Mouse (Mus musculus): ENCODE data around the gene Gm26602. TPM values are rescaled to one million over a fixed set of nuclear protein-coding genes. Genes with fewer than 3 reads are reported as not detected.

Gene Gm26602
- polyA plus RNA-seq, 1 experiment: 0.21 TPM

DNA sequence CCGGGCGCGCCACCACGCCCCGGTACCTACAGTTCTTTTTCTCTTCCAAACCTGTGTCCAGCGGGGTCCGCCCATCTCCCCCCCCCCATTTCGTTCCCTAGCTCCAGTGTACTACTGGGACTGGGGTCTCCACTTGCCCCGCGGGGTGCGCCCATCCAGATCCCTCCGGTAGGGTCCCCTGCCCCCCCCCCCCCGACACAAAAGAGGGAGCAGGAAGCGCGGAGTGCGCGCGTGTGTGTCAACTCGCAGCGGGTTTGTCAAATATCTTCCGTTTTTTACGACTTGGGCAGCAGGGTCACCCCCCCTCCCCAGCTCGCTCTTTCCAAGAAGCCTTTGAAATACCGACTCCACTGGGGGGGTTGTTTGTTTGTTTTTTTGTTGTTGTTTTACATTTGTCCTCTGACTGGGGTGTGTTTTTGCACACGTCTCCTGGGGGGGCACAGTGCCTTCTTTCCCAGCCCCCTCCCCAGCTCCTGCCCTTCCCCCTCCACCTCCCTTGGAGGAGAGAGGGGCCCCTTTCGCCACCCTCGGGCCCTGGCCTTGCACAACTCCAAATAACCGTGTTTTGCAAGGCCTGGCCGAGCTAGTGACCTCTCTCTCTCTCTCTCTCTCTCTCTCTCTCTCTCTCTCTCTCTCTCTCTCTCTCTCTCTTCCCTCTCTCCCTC is 17.5 kb downstream of the Gm26602 start:
- Histone ChIP-seq H3K36me3 (ENCODE audit: control insufficient read depth) (peaks cover 28% of the 10 kb centered on the region), H3K9me3 (ENCODE audit: control insufficient read depth, low read length) (no peaks in the 10 kb centered on the region), H3K4me3 (replicated peaks) (peak overlapping the region; percentile 82), H3K4me1 (ENCODE audit: control insufficient read depth) (peaks cover 53% of the 10 kb centered on the region), H3K27me3 (ENCODE audit: control insufficient read depth) (peaks cover 8% of the 10 kb centered on the region)
- TF ChIP-seq GATA1 (IDR thresholded peaks at IDR 0.05; ENCODE audit: low read length) (no peak), TAL1 (IDR thresholded peaks at IDR 0.05; ENCODE audit: low read length) (no peak)

GRCm38 (mm10) chr10:79928907-79929701 is 18.4 kb downstream of the Gm26602 start:
- peak overlapping the region; percentile 39 for H3K4me3 ChIP-seq (replicated peaks)
- H3K27me3 ChIP-seq (ENCODE audit: control insufficient read depth): peaks cover 1% of the 10 kb centered on the region; the same call in 1 of the 2 replicates
- peaks cover 36% of the 10 kb centered on the region for H3K36me3 ChIP-seq (ENCODE audit: control insufficient read depth)
- no peaks in the 10 kb centered on the region for H3K9me3 ChIP-seq (ENCODE audit: control insufficient read depth, low read length)
- H3K4me1 ChIP-seq (ENCODE audit: control insufficient read depth): peaks cover 56% of the 10 kb centered on the region
- TF ChIP-seq GATA1 (IDR thresholded peaks at IDR 0.05; ENCODE audit: low read length): no peak
- TF ChIP-seq TAL1 (IDR thresholded peaks at IDR 0.05; ENCODE audit: low read length): no peak

GRCm38 (mm10) chr10:79929967-79930825 is 19.5 kb downstream of the Gm26602 start:
- TF ChIP-seq TAL1 (IDR thresholded peaks at IDR 0.05; ENCODE audit: low read length) (no peak), GATA1 (IDR thresholded peaks at IDR 0.05; ENCODE audit: low read length) (no peak)
- H3K27me3 ChIP-seq (ENCODE audit: control insufficient read depth): no peaks in the 10 kb centered on the region
- no peaks in the 10 kb centered on the region for H3K9me3 ChIP-seq (ENCODE audit: control insufficient read depth, low read length)
- peaks cover 56% of the 10 kb centered on the region for H3K4me1 ChIP-seq (ENCODE audit: control insufficient read depth)
- peaks cover 41% of the 10 kb centered on the region for H3K36me3 ChIP-seq (ENCODE audit: control insufficient read depth)
- peak overlapping the region; percentile 30 for H3K4me3 ChIP-seq (replicated peaks)

DNA sequence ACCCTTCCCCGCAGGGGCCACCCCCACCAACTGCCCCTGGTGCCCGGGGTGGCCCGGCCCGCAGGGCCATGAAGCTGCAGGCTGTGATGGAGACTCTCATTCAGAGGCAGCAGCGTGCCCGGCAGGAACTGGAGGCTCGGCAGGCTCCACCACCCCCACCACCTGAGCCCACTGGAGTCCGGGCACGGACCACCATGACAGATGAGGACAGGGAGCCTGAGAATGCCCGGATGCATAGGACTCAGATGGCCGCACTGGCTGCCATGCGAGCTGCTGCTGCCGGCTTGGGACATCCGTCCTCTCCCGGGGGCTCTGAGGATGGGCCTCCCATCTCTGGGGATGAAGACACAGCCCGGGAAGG is 20.1 kb downstream of the Gm26602 start:
- Histone ChIP-seq H3K36me3 (ENCODE audit: control insufficient read depth) (peaks cover 45% of the 10 kb centered on the region), H3K4me3 (replicated peaks) (no peak overlapping the region), H3K4me1 (ENCODE audit: control insufficient read depth) (peaks cover 53% of the 10 kb centered on the region), H3K27me3 (ENCODE audit: control insufficient read depth) (no peaks in the 10 kb centered on the region), H3K9me3 (ENCODE audit: control insufficient read depth, low read length) (no peaks in the 10 kb centered on the region)
- no peak for TF ChIP-seq GATA1 (IDR thresholded peaks at IDR 0.05; ENCODE audit: low read length)
- no peak for TF ChIP-seq TAL1 (IDR thresholded peaks at IDR 0.05; ENCODE audit: low read length)

DNA sequence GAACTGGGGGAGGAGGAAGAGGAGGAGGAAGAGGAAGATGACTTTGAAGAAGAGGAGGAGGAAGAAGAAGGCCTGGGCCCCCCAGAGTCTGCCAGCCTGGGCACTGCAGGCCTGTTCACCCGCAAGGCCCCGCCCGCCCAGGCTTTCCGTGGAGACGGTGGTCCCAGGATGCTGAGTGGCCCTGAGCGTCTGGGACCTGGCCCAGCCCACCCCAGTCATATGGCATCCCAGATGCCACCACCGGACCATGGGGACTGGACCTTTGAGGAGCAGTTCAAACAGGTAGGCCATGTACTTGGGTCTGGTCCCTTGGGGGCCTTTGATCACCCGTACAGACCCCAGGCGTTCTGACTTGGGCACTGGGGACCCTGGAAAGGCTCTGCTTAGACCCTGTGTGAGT is 21.1 kb downstream of the Gm26602 start:
- Histone ChIP-seq H3K9me3 (ENCODE audit: control insufficient read depth, low read length) (no peaks in the 10 kb centered on the region), H3K36me3 (ENCODE audit: control insufficient read depth) (peaks cover 45% of the 10 kb centered on the region), H3K4me1 (ENCODE audit: control insufficient read depth) (peaks cover 49% of the 10 kb centered on the region), H3K27me3 (ENCODE audit: control insufficient read depth) (no peaks in the 10 kb centered on the region), H3K4me3 (replicated peaks) (no peak overlapping the region)
- TF ChIP-seq GATA1 (IDR thresholded peaks at IDR 0.05; ENCODE audit: low read length): no peak
- TF ChIP-seq TAL1 (IDR thresholded peaks at IDR 0.05; ENCODE audit: low read length): no peak

GRCm38 (mm10) chr10:79932736-79933135 is 22.1 kb downstream of the Gm26602 start:
- no peaks in the 10 kb centered on the region for H3K9me3 ChIP-seq (ENCODE audit: control insufficient read depth, low read length)
- TF ChIP-seq TAL1 (IDR thresholded peaks at IDR 0.05; ENCODE audit: low read length) (no peak), GATA1 (IDR thresholded peaks at IDR 0.05; ENCODE audit: low read length) (no peak)
- H3K27me3 ChIP-seq (ENCODE audit: control insufficient read depth): no peaks in the 10 kb centered on the region
- peaks cover 49% of the 10 kb centered on the region for H3K4me1 ChIP-seq (ENCODE audit: control insufficient read depth)
- no peak overlapping the region for H3K4me3 ChIP-seq (replicated peaks)
- H3K36me3 ChIP-seq (ENCODE audit: control insufficient read depth): peaks cover 50% of the 10 kb centered on the region

DNA sequence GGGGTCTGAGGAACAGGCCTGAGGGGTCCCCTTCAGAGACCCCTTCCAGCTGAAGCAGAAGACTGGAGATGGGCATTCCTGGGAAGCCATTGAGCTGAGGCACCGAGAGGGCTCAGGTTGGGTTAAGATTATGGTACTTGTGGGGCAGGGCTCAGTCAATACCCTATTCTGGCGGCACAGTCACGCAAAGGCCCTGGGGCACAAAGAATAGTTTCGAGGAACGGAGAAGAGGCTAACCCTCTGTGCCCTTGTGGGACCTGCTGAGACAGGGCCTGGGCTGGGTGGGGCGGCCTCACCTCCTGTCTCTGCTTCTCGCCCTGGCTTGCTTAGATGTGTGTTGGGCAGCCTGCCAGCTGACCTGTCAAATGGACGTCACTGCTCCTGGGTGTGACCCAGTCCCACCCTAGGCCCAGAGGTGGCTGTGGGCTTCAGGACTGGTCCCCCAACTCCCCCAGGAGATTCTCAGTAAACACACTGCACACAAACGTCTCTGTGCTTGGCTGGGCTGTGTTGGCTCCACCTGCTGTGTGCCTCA is 22.6 kb downstream of the Gm26602 start:
- peaks cover 53% of the 10 kb centered on the region for H3K36me3 ChIP-seq (ENCODE audit: control insufficient read depth)
- no peak overlapping the region for H3K4me3 ChIP-seq (replicated peaks)
- peaks cover 49% of the 10 kb centered on the region for H3K4me1 ChIP-seq (ENCODE audit: control insufficient read depth)

DNA sequence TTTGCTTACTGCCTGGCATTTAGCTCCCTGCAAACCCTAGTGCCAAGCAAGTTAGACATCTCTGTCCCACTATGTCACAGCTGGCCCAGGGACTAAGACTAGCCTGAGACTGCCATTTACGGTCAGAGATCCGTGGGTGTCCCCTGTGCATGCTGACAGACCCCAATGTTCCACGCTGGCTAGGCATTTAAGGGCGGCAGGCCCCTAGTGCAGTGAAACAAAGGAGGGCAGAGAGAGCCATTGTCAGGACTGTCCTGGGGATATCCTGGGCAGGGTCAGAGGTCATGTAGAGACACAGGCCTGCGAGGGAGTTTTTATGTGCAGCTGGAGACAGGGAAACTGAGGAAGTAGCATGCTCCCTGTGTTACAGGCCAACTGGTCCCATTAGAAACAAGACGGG is 23.2 kb downstream of the Gm26602 start:
- Histone ChIP-seq H3K27me3 (ENCODE audit: control insufficient read depth) (no peaks in the 10 kb centered on the region), H3K36me3 (ENCODE audit: control insufficient read depth) (peaks cover 53% of the 10 kb centered on the region), H3K9me3 (ENCODE audit: control insufficient read depth, low read length) (no peaks in the 10 kb centered on the region), H3K4me3 (replicated peaks) (no peak overlapping the region), H3K4me1 (ENCODE audit: control insufficient read depth) (peaks cover 46% of the 10 kb centered on the region)
- TF ChIP-seq GATA1 (IDR thresholded peaks at IDR 0.05; ENCODE audit: low read length) (no peak), TAL1 (IDR thresholded peaks at IDR 0.05; ENCODE audit: low read length) (no peak)

More for the DNA sequence above, 22.6 kb downstream of the Gm26602 start:
- H3K27me3 ChIP-seq (ENCODE audit: control insufficient read depth): no peaks in the 10 kb centered on the region
- TF ChIP-seq GATA1 (IDR thresholded peaks at IDR 0.05; ENCODE audit: low read length): no peak
- no peak for TF ChIP-seq TAL1 (IDR thresholded peaks at IDR 0.05; ENCODE audit: low read length)
- no peaks in the 10 kb centered on the region for H3K9me3 ChIP-seq (ENCODE audit: control insufficient read depth, low read length)
